Mouse (Mus musculus) c-Kit-positive CD71-negative TER-119-negative erythroid progenitor cells, embryonic 14.5 days (primary cell): ENCODE measurements around the gene Mrpl23.

Experiments
- DNase-seq: peaks from one replicate; pipeline ENCODE4 v3.0.0-alpha.2; 2013; ENCODE audit warnings: low read depth

Gene Mrpl23

DNA sequence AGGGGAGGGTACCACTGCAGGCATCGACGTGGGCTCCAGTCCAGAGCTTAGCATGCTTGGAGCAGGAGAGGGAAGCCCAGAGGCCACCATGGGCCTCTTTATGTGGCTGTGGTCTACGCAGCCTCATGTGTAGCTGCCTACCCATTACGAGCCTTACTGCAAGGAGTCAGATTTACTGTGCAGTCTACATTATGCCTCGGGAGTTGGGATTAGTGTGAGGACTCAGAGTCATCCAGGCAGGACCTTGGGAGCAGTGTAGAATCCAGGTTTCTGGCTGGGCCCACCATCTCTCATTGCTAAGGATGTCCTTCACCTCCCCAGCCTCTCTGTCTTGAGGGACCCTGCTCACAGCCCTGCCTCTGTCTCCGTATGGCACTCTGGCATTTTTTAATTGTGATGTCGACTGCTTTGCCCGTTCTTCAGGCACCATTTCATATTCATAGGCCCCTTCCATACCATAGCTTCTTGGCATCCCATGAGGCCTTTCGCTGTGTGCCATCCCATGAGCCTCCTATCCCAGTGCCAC lies 42.4 kb downstream of the Mrpl23 start:
- no peak for DNase-seq

- DNase-seq, result no peak
Observed at GRCm38 (mm10) chr7:142575491-142575890, 43.0 kb downstream of the Mrpl23 start.

GRCm38 (mm10) chr7:142575971-142576370 lies 43.5 kb downstream of the Mrpl23 start:
- no peak for DNase-seq

- DNase-seq, result no peak
Observed at GRCm38 (mm10) chr7:142576472-142577326, 44.2 kb downstream of the Mrpl23 start.

- DNase-seq, result no peak
Observed at GRCm38 (mm10) chr7:142577806-142578423, 45.4 kb downstream of the Mrpl23 start.

GRCm38 (mm10) chr7:142579069-142579468 lies 46.6 kb downstream of the Mrpl23 start:
- DNase-seq, result no peak

GRCm38 (mm10) chr7:142580121-142580879 lies 47.8 kb downstream of the Mrpl23 start:
- DNase-seq, result no peak

GRCm38 (mm10) chr7:142581186-142581585 lies 48.7 kb downstream of the Mrpl23 start:
- no peak for DNase-seq

GRCm38 (mm10) chr7:142581656-142582228 lies 49.3 kb downstream of the Mrpl23 start:
- DNase-seq, result no peak

DNA sequence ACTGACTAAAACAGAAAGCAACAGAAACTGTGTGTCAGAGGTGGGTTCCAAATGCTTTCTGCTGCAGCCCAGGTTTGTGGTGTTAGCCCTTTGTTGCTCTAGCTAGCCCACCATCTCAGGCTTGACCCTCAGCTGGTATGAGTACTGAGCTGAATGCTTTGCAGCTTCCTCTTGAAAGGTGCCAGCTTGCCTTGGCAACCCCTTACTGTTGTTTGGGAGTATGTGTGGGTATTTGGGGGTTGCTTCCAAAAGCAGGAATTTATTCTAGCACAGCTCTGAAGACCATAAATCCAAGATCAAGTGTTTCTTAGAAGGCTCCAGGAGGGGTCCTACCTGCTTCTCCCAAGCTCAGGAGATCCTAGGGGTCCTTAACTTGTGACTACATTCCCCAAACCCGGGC lies 52.4 kb downstream of the Mrpl23 start:
- no peak for DNase-seq

DNA sequence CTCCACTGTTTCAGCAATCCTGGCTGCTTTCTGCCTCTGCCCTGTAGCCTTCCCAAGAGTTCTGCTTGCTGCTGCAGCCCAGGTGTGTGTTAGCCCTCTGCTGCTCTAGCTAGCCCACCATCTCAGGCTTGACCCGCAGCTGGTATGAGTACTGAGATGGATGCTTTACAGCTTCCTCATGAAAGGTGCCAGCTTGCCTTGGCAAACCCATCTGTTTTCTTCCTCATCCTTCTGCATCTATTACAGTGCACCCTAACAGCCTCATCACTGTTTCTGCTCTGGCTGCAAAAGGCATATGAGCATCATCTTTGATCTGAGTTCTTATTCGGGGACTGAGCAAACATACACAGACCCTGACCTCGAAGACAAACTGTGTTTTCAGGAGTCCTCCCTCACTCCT lies 53.4 kb downstream of the Mrpl23 start:
- DNase-seq, result no peak

GRCm38 (mm10) chr7:142588282-142588941 lies 55.9 kb downstream of the Mrpl23 start:
- no peak for DNase-seq
